Mouse (Mus musculus) 3134 (cell line): ENCODE data around the gene Msto1.
"Not testable (repeated sequence)": the region's sequence is repeated elsewhere in the genome, so short reads cannot be mapped to it uniquely, and the experiment has no call there.

Experiments
- DNase-seq: peaks from one replicate; pipeline ENCODE4 v3.0.0-alpha.2; 2011; ENCODE audit warnings: low spot score; ENCODE audit not compliant: insufficient read length; ENCODE audit errors: extremely low read depth

Gene Msto1

DNA sequence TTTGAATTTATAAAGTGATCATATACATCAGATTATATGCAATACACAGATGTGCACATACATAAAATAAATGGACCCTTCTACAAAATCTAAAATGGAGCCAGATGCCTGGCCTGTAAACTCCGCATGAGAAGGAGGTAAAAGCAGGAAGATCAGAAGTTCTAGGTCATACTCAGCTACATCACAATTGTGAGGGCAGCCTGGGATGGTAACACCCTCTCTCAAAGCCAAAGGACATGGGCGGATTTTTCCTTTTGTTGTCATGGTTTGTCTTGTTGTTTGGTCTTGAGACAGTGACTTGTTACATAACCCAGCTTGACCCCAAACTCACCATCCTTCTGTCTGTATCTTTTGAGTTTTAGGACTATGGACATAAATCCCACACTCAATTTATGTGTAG, 8.1 kb downstream of the Msto1 start:
- DNase-seq: no peak

GRCm38 (mm10) chr3:88905209-88905608, 8.6 kb downstream of the Msto1 start:
- no peak for DNase-seq

- DNase-seq: no peak
These were observed 9.0 kb downstream of the Msto1 start for GRCm38 (mm10) chr3:88904803-88905202.

GRCm38 (mm10) chr3:88893011-88893410, 20.8 kb downstream of the Msto1 start:
- DNase-seq: not testable (repeated sequence)

DNA sequence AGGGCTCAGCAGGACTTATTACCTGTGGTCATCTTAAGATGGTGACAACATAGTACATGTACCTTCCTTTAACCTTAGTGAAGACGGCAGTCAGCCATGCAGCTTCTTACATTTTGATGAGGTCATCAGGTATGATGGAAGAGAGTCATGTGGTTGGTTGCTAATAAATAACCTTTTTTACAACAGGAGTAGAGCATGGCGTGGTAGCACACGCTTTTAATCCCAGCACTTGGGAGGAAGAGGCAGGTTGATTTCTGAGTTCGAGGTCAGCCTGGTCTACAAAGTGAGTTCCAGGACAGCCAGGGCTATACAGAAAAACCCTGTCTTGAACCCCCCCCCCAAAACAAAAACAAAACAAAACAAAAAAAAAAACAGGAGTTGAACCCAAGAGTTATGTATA, 31.3 kb downstream of the Msto1 start:
- DNase-seq: not testable (repeated sequence)

DNA sequence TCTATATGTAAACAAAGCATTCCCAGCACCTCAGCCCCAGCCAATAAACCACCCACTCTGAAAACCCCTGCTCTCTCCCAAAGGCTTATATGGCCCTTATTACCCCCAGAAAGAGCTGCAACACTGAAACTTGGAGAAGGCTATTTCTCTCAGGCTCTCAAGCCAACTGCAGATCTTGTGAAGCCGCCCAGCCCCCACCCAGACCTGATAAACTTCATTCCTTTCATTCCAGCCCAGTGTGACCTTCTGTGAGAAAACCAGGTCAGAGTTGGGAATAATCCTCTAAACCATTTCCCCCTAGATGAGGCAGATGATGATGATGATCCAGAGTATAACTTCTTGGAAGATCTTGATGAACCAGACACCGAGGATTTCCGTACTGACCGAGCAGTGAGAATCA, 45.4 kb downstream of the Msto1 start:
- not testable (repeated sequence) for DNase-seq

- DNase-seq: not testable (repeated sequence)
These were observed 46.6 kb downstream of the Msto1 start for GRCm38 (mm10) chr3:88867177-88867576.

GRCm38 (mm10) chr3:88866735-88867134, 47.1 kb downstream of the Msto1 start:
- not testable (repeated sequence) for DNase-seq

GRCm38 (mm10) chr3:88862129-88862528, 51.7 kb downstream of the Msto1 start:
- no peak for DNase-seq

DNA sequence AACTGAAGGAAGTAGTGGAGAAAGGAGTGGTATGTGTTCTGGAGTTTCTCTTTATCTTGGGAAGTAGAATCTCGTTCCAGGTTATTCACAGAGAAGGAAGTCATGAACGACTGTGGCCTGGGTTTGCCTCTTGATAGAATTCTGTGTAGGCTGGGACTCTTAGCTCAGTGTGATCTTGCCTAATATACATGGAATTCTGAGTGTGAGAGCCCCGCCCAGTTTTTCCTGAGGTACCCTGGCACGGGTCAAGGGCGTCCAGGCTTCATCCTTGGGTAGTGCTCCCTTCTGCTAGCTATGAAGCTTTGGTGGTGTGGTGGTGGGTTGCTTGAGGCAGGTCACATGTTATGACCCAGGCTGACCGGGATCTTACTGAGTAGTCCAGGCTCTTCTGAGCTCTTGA, 58.0 kb downstream of the Msto1 start:
- no peak for DNase-seq
